Mouse (Mus musculus) cerebellum, adult 2 months (tissue): ENCODE data around the gene Apon.

Experiments
- CTCF ChIP-seq: fragments of 200-500 bp; IDR thresholded peaks from 2 replicates; pipeline ENCODE4 v1.5.1; 2011; ENCODE audit warnings: low read depth, mild to moderate bottlenecking, control low read depth, low read length, moderate library complexity, borderline replicate concordance; ENCODE audit not compliant: insufficient read depth
- POLR2A ChIP-seq: fragments of 200-500 bp; IDR thresholded peaks from 2 replicates; pipeline ENCODE4 v1.6.1; 2011; ENCODE audit warnings: low read length, control low read depth, borderline replicate concordance; ENCODE audit not compliant: insufficient read depth

- no peak for TF ChIP-seq CTCF
- no peak for TF ChIP-seq POLR2A
These were observed 18.0 kb downstream of the Apon start for GRCm38 (mm10) chr10:128271883-128272282.
